Mouse (Mus musculus) ES-E14 (cell line): ENCODE data around the gene Nedd4. TPM values are rescaled to one million over a fixed set of nuclear protein-coding genes. Genes with fewer than 3 reads are reported as not detected.

Experiments used
- DNase-seq: peaks from one replicate; pipeline ENCODE4 v3.0.0-alpha.2; 2013; ENCODE audit warnings: low read depth, low spot score
- H3K27ac ChIP-seq: 2 replicates; pipeline ENCODE4 v1.5.1; 2012; ENCODE audit warnings: low read depth, mild to moderate bottlenecking, low read length, moderate library complexity, mixed read lengths; ENCODE audit not compliant: poor library complexity, insufficient read depth, severe bottlenecking
- H3K36me3 ChIP-seq: 2 replicates; pipeline ENCODE4 v1.6.1; 2012; ENCODE audit warnings: mild to moderate bottlenecking, low read length, moderate library complexity, mixed read lengths; ENCODE audit not compliant: control insufficient read depth, poor library complexity, insufficient read depth, severe bottlenecking
- H3K4me1 ChIP-seq, 2 experiments: fragments of 150-350 bp in 1 of 2; sonication (generic) in 1 of 2; 2 replicates each; pipeline ENCODE4 v1.6.1; 2012; ENCODE audit warnings: low read length in 2 of 2, mild to moderate bottlenecking in 1 of 2, mixed read lengths in 1 of 2; ENCODE audit not compliant: control insufficient read depth in 2 of 2, insufficient read depth in 2 of 2, poor library complexity in 1 of 2
- H3K4me3 ChIP-seq, 2 experiments: fragments of 150-350 bp in 1 of 2; sonication (generic) in 1 of 2; 2 replicates each; pipeline ENCODE4 v1.5.1; 2012; ENCODE audit warnings: low read length in 2 of 2, low read depth in 1 of 2, mild to moderate bottlenecking in 1 of 2, mixed read lengths in 1 of 2; ENCODE audit not compliant: insufficient read depth in 1 of 2, poor library complexity in 1 of 2, severe bottlenecking in 1 of 2
- H3K9ac ChIP-seq: 2 replicates; pipeline ENCODE4 v1.6.1; 2012; ENCODE audit warnings: low read depth, mild to moderate bottlenecking, low read length, mixed read lengths; ENCODE audit not compliant: poor library complexity, insufficient read depth, severe bottlenecking
- H3K9me3 ChIP-seq: fragments of 150-350 bp; sonication (generic); 2 replicates; pipeline ENCODE4 v1.6.1; 2012; ENCODE audit warnings: low read depth, mild to moderate bottlenecking, low read length; ENCODE audit not compliant: control insufficient read depth, insufficient read depth
- CHD2 ChIP-seq: IDR thresholded peaks from 2 replicates; pipeline ENCODE4 v1.6.1; 2014; ENCODE audit warnings: mild to moderate bottlenecking, low read depth, low read length, inconsistent platforms
- HCFC1 ChIP-seq: IDR thresholded peaks from 2 replicates; pipeline ENCODE4 v1.6.1; 2012; ENCODE audit warnings: low read length, inconsistent platforms, borderline replicate concordance; ENCODE audit not compliant: insufficient read depth
- MAFK ChIP-seq: IDR thresholded peaks from 2 replicates; pipeline ENCODE4 v1.6.1; 2014; ENCODE audit warnings: mild to moderate bottlenecking, low read depth, low read length, inconsistent platforms; ENCODE audit not compliant: insufficient read depth
- ZC3H11A ChIP-seq: IDR thresholded peaks from 2 replicates; pipeline ENCODE4 v1.6.1; 2012; ENCODE audit warnings: low read depth, mild to moderate bottlenecking, inconsistent platforms, low read length, borderline replicate concordance
- ZNF384 ChIP-seq: IDR thresholded peaks from 2 replicates; pipeline ENCODE4 v1.6.1; 2012; ENCODE audit warnings: low read depth, low read length, inconsistent platforms
- in situ Hi-C, 2 experiments: fragments of 600-800 bp; cut with MboI; formaldehyde crosslinking; loops; one replicate each; pipeline ENCODE4 v1.15.1; 2025; ENCODE audit warnings: low sequenced_read_pairs in 2 of 2, inconsistent platforms in 1 of 2; ENCODE audit not compliant: unreplicated experiment in 2 of 2
- total RNA-seq: library from RNA; depleted of rRNA; stranded (reverse); fragments of 300-350 nt; gene quantifications from 2 replicates; pipeline ENCODE4 v1.2.3, GENCODE M21; 2012

Nedd4 gene
- total RNA-seq, 1 experiment = 324 TPM

- H3K4me1 ChIP-seq = peaks cover 0 to 3% of the 10 kb centered on the region in 2 experiments; a peak in 2 of 4 replicates
- H3K9ac ChIP-seq = peak overlapping the region; percentile 42; the same call in 1 of the 2 replicates
- no peaks in the 10 kb centered on the region for H3K36me3 ChIP-seq
- H3K9me3 ChIP-seq = no peaks in the 10 kb centered on the region
- H3K27ac ChIP-seq = no peak overlapping the region
- in situ Hi-C loops = loop anchor here in 1 of 2 experiments (25.0 kb wide), 1 partner anchor 124 kb away; no protein-coding TSS in a partner anchor
- DNase-seq = no peak
- TF ChIP-seq CHD2 (no peak), ZNF384 (no peak), HCFC1 (no peak), ZC3H11A (no peak), MAFK (no peak)
- no peak overlapping the region for H3K4me3 ChIP-seq
Measured at GRCm38 (mm10) chr9:72763050-72763718, 101.0 kb downstream of the Nedd4 start.

GRCm38 (mm10) chr9:72766789-72767349 lies 104.7 kb downstream of the Nedd4 start:
- Histone ChIP-seq H3K36me3 (no peaks in the 10 kb centered on the region), H3K4me3 (peak overlapping the region; percentile 24 to 37), H3K27ac (0 out of 2 replicates have a peak overlapping the region, but pooled peaks have one; percentile 50), H3K9me3 (no peaks in the 10 kb centered on the region), H3K4me1 (peaks cover 0 to 3% of the 10 kb centered on the region in 2 experiments; a peak in 2 of 4 replicates), H3K9ac (peak overlapping the region; percentile 83; the same call in 1 of the 2 replicates)
- peak; percentile 86 for DNase-seq
- in situ Hi-C loops = loop anchor here (5.0 to 25.0 kb wide), 2 partner anchors 115 to 120 kb away; no protein-coding TSS in a partner anchor
- TF ChIP-seq CHD2 (no peak), ZC3H11A (peak; percentile 92)

- Histone ChIP-seq H3K36me3 (no peaks in the 10 kb centered on the region), H3K9me3 (no peaks in the 10 kb centered on the region), H3K4me1 (0 out of 4 replicates have a peak, but pooled peaks cover 0 to under 1% of the 10 kb centered on the region in 2 experiments), H3K4me3 (no peak overlapping the region), H3K27ac (no peak overlapping the region), H3K9ac (no peak overlapping the region)
- no peak for DNase-seq
- in situ Hi-C loops = no loop called here
- TF ChIP-seq ZC3H11A (no peak), HCFC1 (no peak), CHD2 (no peak)
Measured at GRCm38 (mm10) chr9:72775022-72775421, 112.9 kb downstream of the Nedd4 start.

GRCm38 (mm10) chr9:72779004-72779403 lies 116.9 kb downstream of the Nedd4 start:
- in situ Hi-C loops = no loop called here
- Histone ChIP-seq H3K36me3 (no peaks in the 10 kb centered on the region), H3K9me3 (no peaks in the 10 kb centered on the region)

More at GRCm38 (mm10) chr9:72779004-72779403, 116.9 kb downstream of the Nedd4 start:
- Histone ChIP-seq H3K27ac (peak overlapping the region; percentile 88), H3K9ac (peak overlapping the region; percentile 15; the same call in 1 of the 2 replicates), H3K4me3 (peak overlapping the region; percentile 28 to 33; a peak in 3 of 4 replicates), H3K4me1 (peaks cover 10 to 16% of the 10 kb centered on the region in 2 experiments)
- DNase-seq = peak; percentile 90
- TF ChIP-seq CHD2 = no peak
- TF ChIP-seq ZC3H11A = no peak
- TF ChIP-seq ZNF384 = no peak
- TF ChIP-seq MAFK = no peak
- TF ChIP-seq HCFC1 = no peak
